Mouse (Mus musculus) myocyte (in vitro differentiated cells): ENCODE results near the gene Ppp1r15a.

Experiments used
- CEBPB ChIP-seq: IDR thresholded peaks from 2 replicates; pipeline ENCODE4 v1.6.1; 2011; ENCODE audit warnings: mild to moderate bottlenecking, moderate library complexity; ENCODE audit not compliant: poor library complexity, insufficient read depth, severe bottlenecking
- E2F4 ChIP-seq: IDR thresholded peaks from one replicate; pipeline ENCODE4 v1.6.1; 2011; ENCODE audit warnings: mild to moderate bottlenecking, control low read depth, moderate library complexity; ENCODE audit not compliant: insufficient read depth
- MAX ChIP-seq: IDR thresholded peaks from one replicate; pipeline ENCODE4 v1.6.1; 2011; ENCODE audit warnings: low read depth, mild to moderate bottlenecking, control low read depth
- MYOD1 ChIP-seq, 3 experiments: IDR thresholded peaks; one replicate each; pipeline ENCODE4 v1.6.1; 2011; ENCODE audit warnings: control low read depth in 2 of 3, low read depth in 2 of 3, mild to moderate bottlenecking in 2 of 3, moderate library complexity in 1 of 3; ENCODE audit not compliant: insufficient read length in 2 of 3, control insufficient read depth in 1 of 3
- POLR2A ChIP-seq: IDR thresholded peaks from one replicate; pipeline ENCODE4 v1.6.1; 2011; ENCODE audit warnings: low read depth, mild to moderate bottlenecking, control low read depth, moderate library complexity; ENCODE audit not compliant: insufficient read length
- POLR2AphosphoS2 ChIP-seq: IDR thresholded peaks from one replicate; pipeline ENCODE4 v1.6.1; 2011; ENCODE audit warnings: low read depth, control low read depth; ENCODE audit not compliant: insufficient read length
- SRF ChIP-seq: IDR thresholded peaks from one replicate; pipeline ENCODE4 v1.6.1; 2011; ENCODE audit warnings: low read depth; ENCODE audit not compliant: control insufficient read depth, insufficient read length
- TCF12 ChIP-seq: IDR thresholded peaks from one replicate; pipeline ENCODE4 v1.6.1; 2011; ENCODE audit warnings: mild to moderate bottlenecking, control low read depth; ENCODE audit not compliant: poor library complexity, insufficient read depth, severe bottlenecking
- USF1 ChIP-seq: IDR thresholded peaks from one replicate; pipeline ENCODE4 v1.6.1; 2011; ENCODE audit warnings: low read depth, mild to moderate bottlenecking, control low read depth, moderate library complexity

DNA sequence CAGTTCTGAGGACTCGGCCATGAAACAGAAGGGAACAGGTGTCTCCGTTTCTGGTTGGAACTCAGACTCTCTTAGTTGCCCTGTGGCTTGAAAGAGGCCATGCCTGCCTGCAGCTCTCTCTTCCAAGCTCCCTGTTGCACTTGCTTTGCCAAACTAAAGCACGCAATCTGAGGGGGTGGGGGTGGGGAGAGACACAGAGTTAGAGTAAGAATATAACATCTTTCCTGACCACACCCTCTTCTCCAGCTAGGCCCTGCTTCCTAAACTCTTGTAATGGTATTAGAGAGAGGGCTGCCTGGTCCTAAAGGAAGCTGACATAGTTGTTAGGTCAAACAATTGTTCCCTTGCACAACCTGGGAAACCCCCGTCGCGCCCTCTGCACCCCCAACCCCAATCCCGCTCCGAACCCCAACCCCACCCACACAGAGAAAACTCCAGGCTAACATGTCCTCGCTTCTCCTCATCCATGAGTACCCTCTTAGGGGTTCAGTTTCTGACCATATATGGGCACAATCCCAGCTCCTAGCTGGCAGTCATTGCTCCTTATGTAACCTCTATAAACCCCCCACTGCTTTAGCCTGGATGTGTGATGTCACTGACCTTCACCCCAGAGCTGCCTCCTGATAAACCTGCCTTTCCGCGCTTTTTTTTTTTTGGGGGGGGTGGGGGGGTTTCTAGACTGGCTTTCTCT is 24.9 kb upstream of the Ppp1r15a start:
- TF ChIP-seq MYOD1 (IDR thresholded peaks at IDR 0.05; ENCODE audit: control insufficient read depth in 1 of 3, insufficient read length in 2 of 3, low read depth in 2 of 3) = peak in 1 of 3 experiments; percentile 18
- TF ChIP-seq POLR2A = no peak
- no peak for TF ChIP-seq TCF12
- TF ChIP-seq MAX = no peak
- TF ChIP-seq E2F4 = no peak
- TF ChIP-seq USF1 = no peak
- TF ChIP-seq POLR2AphosphoS2 = no peak
- no peak for TF ChIP-seq SRF
- TF ChIP-seq CEBPB = no peak
